Mouse (Mus musculus): ENCODE data around the gene Pard6b.
A peak's percentile ranks its signal among the peaks of the same experiment; 100 is the strongest.

Gene Pard6b

GRCm38 (mm10) chr2:168125288-168126089, 44.7 kb downstream of the Pard6b start:
- no peak for DNase-seq (ENCODE audit: inconsistent age in 2 of 2, low spot score in 1 of 2)

GRCm38 (mm10) chr2:168127767-168128166, 47.0 kb downstream of the Pard6b start:
- peak; percentile 81 to 92 for DNase-seq (ENCODE audit: inconsistent age in 2 of 2, low spot score in 1 of 2)

- DNase-seq (ENCODE audit: inconsistent age in 2 of 2, low spot score in 1 of 2): peak; percentile 86 to 94
Measured at GRCm38 (mm10) chr2:168128211-168128859, 47.5 kb downstream of the Pard6b start.

- peak; percentile 53 to 75 for DNase-seq (ENCODE audit: inconsistent age in 2 of 2, low spot score in 1 of 2)
Measured at GRCm38 (mm10) chr2:168130046-168130445, 49.2 kb downstream of the Pard6b start.

GRCm38 (mm10) chr2:168137161-168137560, 56.4 kb downstream of the Pard6b start:
- no peak for DNase-seq (ENCODE audit: inconsistent age in 2 of 2, low spot score in 1 of 2)

GRCm38 (mm10) chr2:168143794-168144193, 63.0 kb downstream of the Pard6b start:
- no peak for DNase-seq (ENCODE audit: inconsistent age in 2 of 2, low spot score in 1 of 2)

GRCm38 (mm10) chr2:168145437-168145836, 64.6 kb downstream of the Pard6b start:
- DNase-seq (ENCODE audit: inconsistent age in 2 of 2, low spot score in 1 of 2): no peak

- peak in 1 of 2 experiments; percentile 51 for DNase-seq (ENCODE audit: inconsistent age in 2 of 2, low spot score in 1 of 2)
Measured at GRCm38 (mm10) chr2:168147722-168148432, 67.1 kb downstream of the Pard6b start.

GRCm38 (mm10) chr2:168149241-168149640, 68.4 kb downstream of the Pard6b start:
- no peak for DNase-seq (ENCODE audit: inconsistent age in 2 of 2, low spot score in 1 of 2)
